ENCODE assay signal across 8 mouse cellular contexts in the genomic region with DNA sequence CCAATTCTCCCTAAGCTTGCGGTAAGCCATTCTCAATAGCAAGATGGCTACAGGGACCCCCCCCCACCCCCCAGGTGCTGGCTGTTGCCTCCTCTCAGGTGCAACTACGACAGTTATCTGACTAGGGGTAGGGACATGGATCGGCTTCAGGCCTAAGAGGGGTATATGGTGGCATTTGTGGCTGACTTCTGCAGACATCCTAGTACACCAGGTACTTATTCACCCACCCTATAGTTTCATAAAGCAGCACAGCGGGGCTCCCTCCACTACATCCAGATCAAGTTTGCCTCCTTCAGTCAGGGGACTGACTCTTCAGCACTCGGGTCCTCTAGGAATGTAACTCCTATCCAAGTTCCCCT. TPM values are rescaled to one million over a fixed set of nuclear protein-coding genes. Genes with fewer than 3 reads are reported as not detected.
A peak's percentile ranks its signal among the peaks of the same experiment; 100 is the strongest.
DNase-seq lines count a peak whose midpoint lies in the region; ATAC-seq and TF ChIP-seq lines count a peak whose summit lies in the region.

No protein-coding gene starts in this region.

- peak overlapping the region; percentile 77 for H3K27ac ChIP-seq in lung, embryonic 16.5 days (ENCODE audit: low read length)
- peak overlapping the region; percentile 83 for H3K27ac ChIP-seq in intestine, postnatal 0 days (ENCODE audit: low read depth, low read length)
- peak overlapping the region; percentile 84 for H3K27ac ChIP-seq in neural tube, embryonic 14.5 days (ENCODE audit: low read depth, low read length)

- no peak for ATAC-seq in lung, embryonic 16.5 days (ENCODE audit: low read depth)
- ATAC-seq in erythroid progenitor cell, adult 5-6 weeks (replicated peaks; ENCODE audit: low FRiP score, poor library complexity, severe bottlenecking) = 0 out of 2 replicates have a peak, but pooled peaks have one; percentile 4
- ATAC-seq in intestine, postnatal 0 days = no peak
- ATAC-seq in neural tube, embryonic 14.5 days (ENCODE audit: low read depth) = peak; percentile 29

- intact Hi-C loops in left cerebral cortex, postnatal 14 days (cut with DNase I) = no loop called here

- peak overlapping the region; percentile 78 for H3K9ac ChIP-seq in lung, embryonic 16.5 days (ENCODE audit: low read length)
- peak overlapping the region; percentile 66 for H3K9ac ChIP-seq in intestine, postnatal 0 days (ENCODE audit: low read depth, low read length)
- H3K9ac ChIP-seq in neural tube, embryonic 14.5 days (replicated peaks; ENCODE audit: low read depth, low read length) = peak overlapping the region; percentile 83

- no peak for TF ChIP-seq CTCF in intestine, postnatal 0 days (IDR thresholded peaks at IDR 0.05; ENCODE audit: low read depth)

- peak overlapping the region; percentile 71 for H3K4me3 ChIP-seq in lung, embryonic 16.5 days (ENCODE audit: low read length)
- peak overlapping the region; percentile 52 for H3K4me3 ChIP-seq in intestine, postnatal 0 days (ENCODE audit: low read depth, low read length)
- peak overlapping the region; percentile 56 for H3K4me3 ChIP-seq in neural tube, embryonic 14.5 days (ENCODE audit: low read depth, low read length)

- DNase-seq in lung, postnatal 14 days = no peak
- DNase-seq in adrenal gland, adult (ENCODE audit: inconsistent age in 2 of 2, low spot score in 1 of 2) = no peak
- DNase-seq in left cerebral cortex, postnatal 14 days (ENCODE audit: low spot score in 2 of 2) = no peak
- no peak for DNase-seq in c-Kit-positive CD71-positive TER-119-positive erythroid progenitor cells, embryonic 14.5 days (ENCODE audit: low spot score)

- H3K4me2 ChIP-seq in lung, embryonic 16.5 days (ENCODE audit: low read depth, low read length) = peak overlapping the region; percentile 94
- peak overlapping the region; percentile 83 for H3K4me2 ChIP-seq in intestine, postnatal 0 days (replicated peaks; ENCODE audit: low read depth)
- H3K4me2 ChIP-seq in neural tube, embryonic 14.5 days (ENCODE audit: low read depth, low read length) = peak overlapping the region; percentile 70

- H3K4me1 ChIP-seq in lung, embryonic 16.5 days (replicated peaks; ENCODE audit: control insufficient read depth, insufficient read depth, low read length) = peaks cover 3% of the 10 kb centered on the region
- H3K4me1 ChIP-seq in intestine, postnatal 0 days (replicated peaks; ENCODE audit: control insufficient read depth, insufficient read depth, low read length) = peaks cover 4% of the 10 kb centered on the region; the same call in 1 of the 2 replicates
- peaks cover 7% of the 10 kb centered on the region; the same call in 1 of the 2 replicates for H3K4me1 ChIP-seq in neural tube, embryonic 14.5 days (ENCODE audit: control insufficient read depth, insufficient read depth, low read length)

- H3K9me3 ChIP-seq in lung, embryonic 16.5 days (ENCODE audit: control insufficient read depth, low read length) = no peaks in the 10 kb centered on the region
- no peaks in the 10 kb centered on the region for H3K9me3 ChIP-seq in intestine, postnatal 0 days (ENCODE audit: control insufficient read depth)
- H3K9me3 ChIP-seq in neural tube, embryonic 14.5 days (ENCODE audit: control insufficient read depth, low read length) = no peaks in the 10 kb centered on the region

- no peaks in the 10 kb centered on the region for H3K36me3 ChIP-seq in lung, embryonic 16.5 days (ENCODE audit: control insufficient read depth, insufficient read depth, low read length)
- H3K36me3 ChIP-seq in intestine, postnatal 0 days (ENCODE audit: control insufficient read depth, insufficient read depth) = no peaks in the 10 kb centered on the region
- no peaks in the 10 kb centered on the region for H3K36me3 ChIP-seq in neural tube, embryonic 14.5 days (ENCODE audit: control insufficient read depth, insufficient read depth, low read length)

- 36% methylated on average over 5 of the region's 5 CpGs for WGBS in lung, embryonic 16.5 days
- whole genome bisulfite sequencing in intestine, postnatal 0 days = 47% methylated on average over 5 of the region's 5 CpGs
- WGBS in neural tube, embryonic 14.5 days = 29% methylated on average over 5 of the region's 5 CpGs

- H3K27me3 ChIP-seq in lung, embryonic 16.5 days (ENCODE audit: control insufficient read depth, insufficient read depth, low read depth, low read length) = no peaks in the 10 kb centered on the region
- H3K27me3 ChIP-seq in intestine, postnatal 0 days (replicated peaks; ENCODE audit: control insufficient read depth, insufficient read depth, low read length) = no peaks in the 10 kb centered on the region
- H3K27me3 ChIP-seq in neural tube, embryonic 14.5 days (ENCODE audit: control insufficient read depth, insufficient read depth, low read length) = no peaks in the 10 kb centered on the region

RNA-seq across cellular contexts. Expression of a gene that starts 0.4 kb away (rescaled TPM):
- polyA plus RNA-seq in lung, embryonic 16.5 days (2015; fragmentation: Nextera tagmentation; extraction: Ambion mirVana) = 19.6 and 22.7 TPM in 2 replicates
- 8.4 and 20.5 TPM in 2 replicates for total RNA-seq in erythroid progenitor cell, adult 5-6 weeks (2015; ENCODE audit: low replicate concordance)
- total RNA-seq in erythroid progenitor cell, adult 5-6 weeks (2017; ENCODE audit: low replicate concordance) = 4.6 and 5.1 TPM in 2 replicates
- polyA plus RNA-seq in intestine, postnatal 0 days (2015; fragmentation: Nextera tagmentation; extraction: Ambion mirVana) = 90.3 and 104 TPM in 2 replicates
- 12.3 and 14.4 TPM in 2 replicates for polyA plus RNA-seq in neural tube, embryonic 14.5 days (2014; fragmentation: Nextera tagmentation; extraction: Ambion mirVana)
- 10 to 100 TPM; 11.3 to 11.9 TPM for total RNA-seq in left cerebral cortex, postnatal 14 days (2021)

Comparison
In these comparisons a context has a peak if more than half of its experiments do, and no peak if none do; other contexts are left out.
1. ATAC-seq: peak in erythroid progenitor cell, adult 5-6 weeks (single experiment) and neural tube, embryonic 14.5 days (single experiment); none in lung, embryonic 16.5 days (single experiment) and intestine, postnatal 0 days (single experiment).
2. Peak in every context shown above with its lines, with median percentiles within 50 percentile points of each other: H3K27ac ChIP-seq, H3K4me2 ChIP-seq, H3K4me3 ChIP-seq and H3K9ac ChIP-seq.